ENCODE assay signal across 19 mouse cellular contexts in the genomic region with DNA sequence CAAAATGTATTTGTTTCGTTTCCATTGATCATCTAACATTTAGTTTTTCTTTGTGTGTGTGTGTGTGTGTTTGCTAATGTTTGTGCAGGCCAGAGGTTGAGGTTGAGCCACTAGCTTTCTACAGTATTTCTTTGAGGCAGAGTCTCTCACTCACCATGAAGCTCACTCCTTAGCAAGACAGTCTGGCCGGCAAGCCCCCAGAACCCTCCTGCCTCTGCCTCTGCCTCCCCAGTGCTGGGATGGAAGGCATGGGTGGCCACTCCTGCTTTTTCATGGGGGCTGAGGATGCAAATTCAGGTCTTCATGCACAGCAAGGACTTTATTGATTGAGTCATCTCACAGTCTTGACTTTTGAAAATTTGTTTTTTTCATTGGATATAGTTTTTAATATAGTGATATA.
DNase-seq lines count a peak whose midpoint lies in the region; ATAC-seq lines count a peak whose summit lies in the region.
"Had no signal": no experiment of that assay in that cellular context is flagged by ENCODE, and none has a peak within 500 bp of the region (broad histone marks: within the 10 kb centered on the region; RNA-seq: fewer than 3 reads in every experiment).

No protein-coding gene starts in this region.

- DNase-seq in heart, adult 11 months, result peak; percentile 75
- DNase-seq in midbrain, embryonic 11.5 days (ENCODE audit: low spot score, missing footprints), result peak; percentile 59
- DNase-seq: adrenal gland, adult 2 months; adrenal gland, adult 8-10 months; adrenal gland, postnatal 10 days; adrenal gland, postnatal 14 days; adrenal gland, postnatal 25 days; adrenal gland, postnatal 36 days; B cell, adult 2 months; cerebellum, adult 11 months; cerebellum, adult 11-12 months; cerebellum, adult 18-20 months had no signal

- H3K4me2 ChIP-seq in heart, embryonic 12.5 days, result no peak overlapping the region
- no peak overlapping the region for H3K4me2 ChIP-seq in midbrain, embryonic 11.5 days
- no peak overlapping the region for H3K4me2 ChIP-seq in midbrain, embryonic 15.5 days

- peaks cover 12% of the 10 kb centered on the region for H3K4me1 ChIP-seq in heart, embryonic 12.5 days (replicated peaks)
- no peaks in the 10 kb centered on the region for H3K4me1 ChIP-seq in midbrain, embryonic 11.5 days (ENCODE audit: control insufficient read depth, insufficient read depth, low read length)
- H3K4me1 ChIP-seq in midbrain, embryonic 15.5 days, result no peaks in the 10 kb centered on the region

- no peaks in the 10 kb centered on the region for H3K27me3 ChIP-seq in heart, embryonic 12.5 days (replicated peaks)
- H3K27me3 ChIP-seq in midbrain, embryonic 11.5 days (ENCODE audit: control insufficient read depth, insufficient read depth, low read length), result no peaks in the 10 kb centered on the region
- H3K27me3 ChIP-seq in midbrain, embryonic 15.5 days (replicated peaks), result no peaks in the 10 kb centered on the region
- H3K27me3 ChIP-seq: CH12.LX had no signal

- no peaks in the 10 kb centered on the region for H3K9me3 ChIP-seq in heart, embryonic 12.5 days (replicated peaks)
- no peaks in the 10 kb centered on the region for H3K9me3 ChIP-seq in midbrain, embryonic 11.5 days (ENCODE audit: control insufficient read depth, low read length)
- H3K9me3 ChIP-seq in midbrain, embryonic 15.5 days, result no peaks in the 10 kb centered on the region
- H3K9me3 ChIP-seq: G1E had no signal

- H3K27ac ChIP-seq in heart, embryonic 12.5 days (ENCODE audit: poor library complexity, severe bottlenecking), result no peak overlapping the region
- no peak overlapping the region for H3K27ac ChIP-seq in midbrain, embryonic 11.5 days (ENCODE audit: low read depth, low read length)
- no peak overlapping the region for H3K27ac ChIP-seq in midbrain, embryonic 15.5 days

- 91% methylated on average over 2 of the region's 2 CpGs for WGBS in heart, embryonic 12.5 days
- WGBS in midbrain, embryonic 11.5 days, result 88% methylated on average over 2 of the region's 2 CpGs
- 89% methylated on average over 2 of the region's 2 CpGs for WGBS in midbrain, embryonic 15.5 days

- no peak for ATAC-seq in heart, embryonic 12.5 days (ENCODE audit: insufficient number of reproducible peaks, low FRiP score)
- ATAC-seq in midbrain, embryonic 11.5 days (ENCODE audit: low FRiP score), result no peak
- ATAC-seq in midbrain, embryonic 15.5 days (replicated peaks), result no peak
- ATAC-seq: activated CD4-positive, CD25-positive, alpha-beta regulatory T cell, adult 4 months; CD4-positive, CD25-positive, alpha-beta regulatory T cell, adult 4 months; Patski had no signal

- H3K36me3 ChIP-seq in heart, embryonic 12.5 days, result no peaks in the 10 kb centered on the region
- H3K36me3 ChIP-seq in midbrain, embryonic 11.5 days (ENCODE audit: control insufficient read depth, insufficient read depth, low read length), result no peaks in the 10 kb centered on the region
- no peaks in the 10 kb centered on the region for H3K36me3 ChIP-seq in midbrain, embryonic 15.5 days (replicated peaks)
- H3K36me3 ChIP-seq: G1E had no signal

- no peak overlapping the region for H3K9ac ChIP-seq in heart, embryonic 12.5 days
- no peak overlapping the region for H3K9ac ChIP-seq in midbrain, embryonic 11.5 days (ENCODE audit: low read length)
- no peak overlapping the region for H3K9ac ChIP-seq in midbrain, embryonic 15.5 days

- no peak overlapping the region for H3K4me3 ChIP-seq in heart, embryonic 12.5 days
- H3K4me3 ChIP-seq in midbrain, embryonic 11.5 days (ENCODE audit: low read depth, low read length), result no peak overlapping the region
- H3K4me3 ChIP-seq in midbrain, embryonic 15.5 days, result no peak overlapping the region
